Mouse (Mus musculus) large intestine, adult 2 months (tissue): Measurements from ENCODE around the gene Slc25a22. TPM values are rescaled to one million over a fixed set of nuclear protein-coding genes. Genes with fewer than 3 reads are reported as not detected.
"Not testable (repeated sequence)": the region's sequence is repeated elsewhere in the genome, so short reads cannot be mapped to it uniquely, and the experiment has no call there.

Experiments used
- DNase-seq: peaks from one replicate; pipeline ENCODE4 v3.0.0-alpha.2; 2012; ENCODE audit warnings: low read depth, low spot score
- WGBS: fragments of 180-500 bp; shearing (Covaris S2); methylation state at CpG from one replicate; pipeline ENCODE4 v1.1.7; 2018; 5-methylcytosine and 5-hydroxymethylcytosine counted together
- polyA plus RNA-seq: library from polyadenylated mRNA; depleted of rRNA; stranded (reverse); fragments of >200 nt; gene quantifications from 2 replicates; pipeline ENCODE4 v1.2.3, GENCODE M21; 2012

Gene Slc25a22
- polyA plus RNA-seq, 1 experiment: 214 TPM

- no peak for DNase-seq
- 67% methylated on average over 4 of the region's 4 CpGs for WGBS
These were observed 13.9 kb downstream of the Slc25a22 start for GRCm38 (mm10) chr7:141423811-141424210.

GRCm38 (mm10) chr7:141420030-141420702, 17.5 kb downstream of the Slc25a22 start:
- no peak for DNase-seq
- WGBS: 36% methylated on average over 9 of the region's 9 CpGs

GRCm38 (mm10) chr7:141418970-141419369, 18.7 kb downstream of the Slc25a22 start:
- peak; percentile 92 for DNase-seq
- 21% methylated on average over 7 of the region's 7 CpGs for WGBS

GRCm38 (mm10) chr7:141417731-141418681, 19.7 kb downstream of the Slc25a22 start:
- WGBS: 77% methylated on average over 8 of the region's 8 CpGs
- no peak for DNase-seq

- no peak for DNase-seq
- 82% methylated on average over 6 of the region's 6 CpGs for WGBS
These were observed 21.4 kb downstream of the Slc25a22 start for GRCm38 (mm10) chr7:141416144-141416841.

- WGBS: under 1% methylated on average over 53 of the region's 56 CpGs
- DNase-seq: peak; percentile 98
These were observed 23.7 kb downstream of the Slc25a22 start, which contains the start of gene Gatd1 for GRCm38 (mm10) chr7:141413809-141414584. TSS of gene Gatd1 (minus strand) at chr7:141414136.

GRCm38 (mm10) chr7:141413331-141413730, 24.4 kb downstream of the Slc25a22 start:
- DNase-seq: no peak
- 2% methylated on average over 16 of the region's 16 CpGs for WGBS

GRCm38 (mm10) chr7:141411667-141412066, 26.0 kb downstream of the Slc25a22 start:
- DNase-seq: no peak
- WGBS: 95% methylated on average over 1 of the region's 1 CpGs

GRCm38 (mm10) chr7:141410631-141411030, 27.1 kb downstream of the Slc25a22 start:
- 91% methylated on average over 8 of the region's 8 CpGs for whole genome bisulfite sequencing
- DNase-seq: no peak

- WGBS: 8% methylated on average over 11 of the region's 11 CpGs
- peak; percentile 75 for DNase-seq
These were observed 28.9 kb downstream of the Slc25a22 start for GRCm38 (mm10) chr7:141408833-141409232.

- DNase-seq: not testable (repeated sequence)
- WGBS: 93% methylated on average over 7 of the region's 7 CpGs
These were observed 30.0 kb downstream of the Slc25a22 start for GRCm38 (mm10) chr7:141407670-141408069.

GRCm38 (mm10) chr7:141405466-141405865, 32.2 kb downstream of the Slc25a22 start:
- WGBS: 57% methylated on average over 4 of the region's 4 CpGs
- no peak for DNase-seq

- WGBS: 28% methylated on average over 5 of the region's 5 CpGs
- DNase-seq: no peak
These were observed 34.4 kb downstream of the Slc25a22 start for GRCm38 (mm10) chr7:141403305-141403704.

- DNase-seq: no peak
- WGBS: 65% methylated on average over 1 of the region's 1 CpGs
These were observed 42.3 kb downstream of the Slc25a22 start for GRCm38 (mm10) chr7:141395348-141395747.

GRCm38 (mm10) chr7:141394771-141395170, 42.9 kb downstream of the Slc25a22 start:
- DNase-seq: no peak

GRCm38 (mm10) chr7:141394158-141394557, 43.5 kb downstream of the Slc25a22 start:
- no peak for DNase-seq
- 44% methylated on average over 7 of the region's 7 CpGs for WGBS

More at GRCm38 (mm10) chr7:141394771-141395170, 42.9 kb downstream of the Slc25a22 start:
- WGBS: 20% methylated on average over 6 of the region's 6 CpGs

GRCm38 (mm10) chr7:141392552-141393222, 45.0 kb downstream of the Slc25a22 start:
- WGBS: 7% methylated on average over 9 of the region's 9 CpGs

More at GRCm38 (mm10) chr7:141392552-141393222, 45.0 kb downstream of the Slc25a22 start:
- DNase-seq: no peak
